28 mouse cellular contexts compared by ENCODE assay signal in the genomic region with DNA sequence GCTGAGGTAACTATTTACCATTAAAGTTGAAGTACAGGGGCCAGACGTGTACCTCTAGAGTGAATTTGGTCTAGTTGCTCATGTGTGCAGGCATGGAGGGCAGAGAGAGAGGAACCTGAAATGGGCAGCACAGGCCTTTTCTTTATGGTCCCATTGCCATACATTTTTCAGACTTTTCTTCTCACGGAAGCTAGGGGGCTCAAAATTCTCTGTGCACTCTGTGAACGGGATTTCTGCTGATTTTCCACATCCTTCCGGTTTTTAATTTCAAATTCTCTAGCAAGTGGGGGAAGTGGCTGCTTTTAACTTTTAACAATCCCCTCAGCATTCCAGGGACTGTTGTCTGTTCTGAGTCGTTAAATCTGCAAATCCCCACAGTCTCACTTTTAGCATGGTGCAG.
DNase-seq lines count a peak whose midpoint lies in the region; ATAC-seq and TF ChIP-seq lines count a peak whose summit lies in the region.
"Had no signal": no experiment of that assay in that cellular context is flagged by ENCODE, and none has a peak within 500 bp of the region (broad histone marks: within the 10 kb centered on the region; RNA-seq: fewer than 3 reads in every experiment).

No protein-coding gene starts in this region.

- no peak overlapping the region for H3K27ac ChIP-seq in embryonic facial prominence, embryonic 11.5 days (replicated peaks; ENCODE audit: low read depth, low read length)
- H3K27ac ChIP-seq in embryonic facial prominence, embryonic 10.5 days (replicated peaks) = no peak overlapping the region
- peak overlapping the region; percentile 24; the same call in 1 of the 2 replicates for H3K27ac ChIP-seq in hindbrain, embryonic 14.5 days
- H3K27ac ChIP-seq in hindbrain, embryonic 13.5 days = no peak overlapping the region
- no peak overlapping the region for H3K27ac ChIP-seq in kidney, postnatal 0 days
- H3K27ac ChIP-seq in lung, postnatal 0 days (ENCODE audit: low read length) = no peak overlapping the region
- H3K27ac ChIP-seq: embryonic facial prominence, embryonic 12.5 days; gastrocnemius, adult 2 months; left cerebral cortex, adult 2 months; liver, embryonic 13.5 days; midbrain, embryonic 15.5 days had no signal

- 0 out of 2 replicates have a peak, but pooled peaks cover 2% of the 10 kb centered on the region for H3K4me1 ChIP-seq in embryonic facial prominence, embryonic 11.5 days (ENCODE audit: control insufficient read depth, insufficient read depth, low read length)
- peaks cover 33% of the 10 kb centered on the region for H3K4me1 ChIP-seq in embryonic facial prominence, embryonic 10.5 days
- peaks cover 21% of the 10 kb centered on the region for H3K4me1 ChIP-seq in hindbrain, embryonic 14.5 days (replicated peaks; ENCODE audit: control insufficient read depth, insufficient read depth, low read length)
- H3K4me1 ChIP-seq in hindbrain, embryonic 13.5 days (replicated peaks) = peaks cover 20% of the 10 kb centered on the region
- peaks cover 4% of the 10 kb centered on the region; the same call in 1 of the 2 replicates for H3K4me1 ChIP-seq in kidney, postnatal 0 days (replicated peaks; ENCODE audit: insufficient read depth, low read length)
- no peaks in the 10 kb centered on the region for H3K4me1 ChIP-seq in lung, postnatal 0 days (ENCODE audit: insufficient read depth, low read depth, low read length)
- H3K4me1 ChIP-seq: liver, embryonic 13.5 days; megakaryocyte, embryonic 14.5 days had no signal

- no peak for TF ChIP-seq EP300 in lung, postnatal 0 days (IDR thresholded peaks at IDR 0.05)

- H3K4me3 ChIP-seq in embryonic facial prominence, embryonic 11.5 days (ENCODE audit: low read depth, low read length) = no peak overlapping the region
- no peak overlapping the region for H3K4me3 ChIP-seq in embryonic facial prominence, embryonic 10.5 days
- H3K4me3 ChIP-seq in hindbrain, embryonic 14.5 days (replicated peaks; ENCODE audit: low read length) = no peak overlapping the region
- H3K4me3 ChIP-seq in hindbrain, embryonic 13.5 days = no peak overlapping the region
- no peak overlapping the region for H3K4me3 ChIP-seq in kidney, postnatal 0 days (replicated peaks; ENCODE audit: low read depth, low read length)
- no peak overlapping the region for H3K4me3 ChIP-seq in lung, postnatal 0 days (ENCODE audit: low read depth, low read length)
- H3K4me3 ChIP-seq: embryonic facial prominence, embryonic 12.5 days; gastrocnemius, adult 2 months; left cerebral cortex, adult 2 months; liver, embryonic 13.5 days; megakaryocyte, embryonic 14.5 days; midbrain, embryonic 15.5 days had no signal

- no peaks in the 10 kb centered on the region for H3K36me3 ChIP-seq in embryonic facial prominence, embryonic 11.5 days (replicated peaks; ENCODE audit: control insufficient read depth, insufficient read depth, low read depth, low read length)
- H3K36me3 ChIP-seq in embryonic facial prominence, embryonic 10.5 days (replicated peaks) = no peaks in the 10 kb centered on the region
- H3K36me3 ChIP-seq in hindbrain, embryonic 14.5 days (replicated peaks; ENCODE audit: control insufficient read depth, insufficient read depth) = no peaks in the 10 kb centered on the region
- H3K36me3 ChIP-seq in hindbrain, embryonic 13.5 days = no peaks in the 10 kb centered on the region
- H3K36me3 ChIP-seq in kidney, postnatal 0 days (ENCODE audit: insufficient read depth, low read length) = no peaks in the 10 kb centered on the region
- H3K36me3 ChIP-seq in lung, postnatal 0 days (ENCODE audit: insufficient read depth, low read length) = no peaks in the 10 kb centered on the region
- H3K36me3 ChIP-seq: embryonic facial prominence, embryonic 12.5 days; liver, embryonic 13.5 days; midbrain, embryonic 15.5 days had no signal

- no peak for ATAC-seq in embryonic facial prominence, embryonic 11.5 days (replicated peaks; ENCODE audit: insufficient number of reproducible peaks, low FRiP score, low TSS enrichment, low read depth)
- no peak for ATAC-seq in hindbrain, embryonic 14.5 days (ENCODE audit: low FRiP score)
- no peak for ATAC-seq in hindbrain, embryonic 13.5 days (ENCODE audit: low FRiP score)
- ATAC-seq in kidney, postnatal 0 days (replicated peaks; ENCODE audit: low FRiP score, low read depth) = no peak
- ATAC-seq in lung, postnatal 0 days = no peak
- ATAC-seq: activated CD4-positive, CD25-positive, alpha-beta regulatory T cell, adult 4 months; forebrain, embryonic 14.5 days; hindbrain, embryonic 16.5 days; intestine, embryonic 16.5 days; midbrain, embryonic 15.5 days had no signal

- H3K9me3 ChIP-seq in embryonic facial prominence, embryonic 11.5 days (replicated peaks; ENCODE audit: control insufficient read depth, low read length) = no peaks in the 10 kb centered on the region
- no peaks in the 10 kb centered on the region for H3K9me3 ChIP-seq in embryonic facial prominence, embryonic 10.5 days
- H3K9me3 ChIP-seq in hindbrain, embryonic 14.5 days (ENCODE audit: control insufficient read depth, low read length) = no peaks in the 10 kb centered on the region
- H3K9me3 ChIP-seq in hindbrain, embryonic 13.5 days = no peaks in the 10 kb centered on the region
- no peaks in the 10 kb centered on the region for H3K9me3 ChIP-seq in kidney, postnatal 0 days (replicated peaks; ENCODE audit: low read length)
- H3K9me3 ChIP-seq in lung, postnatal 0 days (ENCODE audit: low read length) = no peaks in the 10 kb centered on the region
- H3K9me3 ChIP-seq: embryonic facial prominence, embryonic 12.5 days; liver, embryonic 13.5 days; midbrain, embryonic 15.5 days had no signal

- H3K4me2 ChIP-seq in embryonic facial prominence, embryonic 11.5 days (ENCODE audit: low read depth, low read length) = no peak overlapping the region
- H3K4me2 ChIP-seq in hindbrain, embryonic 14.5 days (replicated peaks) = no peak overlapping the region
- no peak overlapping the region for H3K4me2 ChIP-seq in hindbrain, embryonic 13.5 days
- H3K4me2 ChIP-seq in kidney, postnatal 0 days (ENCODE audit: low read length) = no peak overlapping the region
- no peak overlapping the region for H3K4me2 ChIP-seq in lung, postnatal 0 days (replicated peaks; ENCODE audit: low read depth, low read length)
- H3K4me2 ChIP-seq: embryonic facial prominence, embryonic 12.5 days; liver, embryonic 13.5 days; midbrain, embryonic 15.5 days had no signal

- no peak overlapping the region for H3K9ac ChIP-seq in embryonic facial prominence, embryonic 11.5 days (replicated peaks; ENCODE audit: low read length)
- no peak overlapping the region for H3K9ac ChIP-seq in hindbrain, embryonic 14.5 days
- no peak overlapping the region for H3K9ac ChIP-seq in hindbrain, embryonic 13.5 days
- no peak overlapping the region for H3K9ac ChIP-seq in kidney, postnatal 0 days (ENCODE audit: low read depth, low read length)
- H3K9ac ChIP-seq in lung, postnatal 0 days (replicated peaks; ENCODE audit: low read depth) = no peak overlapping the region
- H3K9ac ChIP-seq: embryonic facial prominence, embryonic 12.5 days; liver, embryonic 13.5 days; midbrain, embryonic 15.5 days had no signal

- DNase-seq in embryonic facial prominence, embryonic 11.5 days (ENCODE audit: low spot score) = peak; percentile 43
- DNase-seq in embryonic facial prominence, embryonic 10.5 days (ENCODE audit: low spot score) = no peak
- DNase-seq in hindbrain, embryonic 14.5 days (ENCODE audit: low spot score) = no peak
- peak; percentile 44 for DNase-seq in kidney, postnatal 0 days (ENCODE audit: low spot score)
- no peak for DNase-seq in kidney, adult 8-10 months
- no peak for DNase-seq in lung, postnatal 0 days (ENCODE audit: low spot score)
- no peak for DNase-seq in lung, postnatal 4 days
- DNase-seq: adrenal gland, adult 2 months; adrenal gland, postnatal 36 days; cerebellum, adult 2 months; cerebellum, postnatal 14 days; gastrocnemius, adult 2 months; gastrocnemius, postnatal 36 days; liver, embryonic 13.5 days; lung, adult 2 months; spleen, adult 18-20 months; thymus, adult 18-20 months; thymus, postnatal 25 days had no signal

- no peaks in the 10 kb centered on the region for H3K27me3 ChIP-seq in embryonic facial prominence, embryonic 11.5 days (ENCODE audit: control insufficient read depth, insufficient read depth, low read length)
- no peaks in the 10 kb centered on the region for H3K27me3 ChIP-seq in embryonic facial prominence, embryonic 10.5 days (replicated peaks; ENCODE audit: low read depth, poor library complexity, severe bottlenecking)
- no peaks in the 10 kb centered on the region for H3K27me3 ChIP-seq in hindbrain, embryonic 14.5 days (ENCODE audit: control insufficient read depth, insufficient read depth, low read length)
- no peaks in the 10 kb centered on the region for H3K27me3 ChIP-seq in hindbrain, embryonic 13.5 days
- no peaks in the 10 kb centered on the region for H3K27me3 ChIP-seq in kidney, postnatal 0 days (ENCODE audit: insufficient read depth, low read length)
- no peaks in the 10 kb centered on the region for H3K27me3 ChIP-seq in lung, postnatal 0 days (replicated peaks; ENCODE audit: insufficient read depth, low read length)
- H3K27me3 ChIP-seq: CH12.LX; embryonic facial prominence, embryonic 12.5 days; liver, embryonic 13.5 days; midbrain, embryonic 15.5 days had no signal

- TF ChIP-seq CTCF in kidney, postnatal 0 days (IDR thresholded peaks at IDR 0.05; ENCODE audit: low read depth) = peak; percentile 53
- TF ChIP-seq CTCF in lung, postnatal 0 days (IDR thresholded peaks at IDR 0.05) = peak; percentile 23; the same call in 1 of the 2 replicates

- 48% methylated on average over 5 of the region's 5 CpGs for WGBS in embryonic facial prominence, embryonic 11.5 days
- 55% methylated on average over 5 of the region's 5 CpGs for WGBS in embryonic facial prominence, embryonic 10.5 days
- 65% methylated on average over 5 of the region's 5 CpGs for WGBS in hindbrain, embryonic 14.5 days
- WGBS in hindbrain, embryonic 13.5 days = 63% methylated on average over 5 of the region's 5 CpGs
- 14% methylated on average over 5 of the region's 5 CpGs for WGBS in kidney, postnatal 0 days
- WGBS in lung, postnatal 0 days = 29% methylated on average over 5 of the region's 5 CpGs

Comparison
In these comparisons a context has a peak if more than half of its experiments do, and no peak if none do; other contexts are left out.
1. DNase-seq: peak in embryonic facial prominence, embryonic 11.5 days (single experiment) and kidney, postnatal 0 days (single experiment); none in embryonic facial prominence, embryonic 10.5 days (single experiment), hindbrain, embryonic 14.5 days (single experiment), kidney, adult 8-10 months (0 of 2), lung, postnatal 0 days (single experiment) and lung, postnatal 4 days (0 of 2).